Mouse (Mus musculus): ENCODE results near the gene Arhgef26.

Arhgef26 gene

DNA sequence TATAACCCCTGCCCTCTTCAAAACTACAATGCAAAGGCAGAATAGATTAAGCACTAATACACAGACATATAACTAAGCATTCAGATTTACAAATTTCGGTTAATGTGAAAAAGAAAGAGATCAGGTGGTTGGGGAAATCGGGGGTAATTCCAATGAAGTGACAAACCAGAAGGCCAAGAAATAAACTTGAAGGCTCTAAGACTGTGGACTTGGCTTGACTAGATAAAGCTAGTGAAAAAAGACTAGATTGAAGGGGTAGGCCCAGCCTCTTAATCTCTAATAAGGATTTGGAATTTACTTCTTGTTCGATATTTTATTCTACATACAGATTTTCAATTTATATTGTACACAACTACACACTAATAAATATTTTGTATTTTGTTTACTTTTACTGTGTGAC is at the start of gene Arhgef26:
Arhgef26 (plus strand) TSS at position 301 of the 400 bp plus-strand sequence.
- DNase-seq (ENCODE audit: inconsistent age in 2 of 2, low spot score in 1 of 2): no peak

DNA sequence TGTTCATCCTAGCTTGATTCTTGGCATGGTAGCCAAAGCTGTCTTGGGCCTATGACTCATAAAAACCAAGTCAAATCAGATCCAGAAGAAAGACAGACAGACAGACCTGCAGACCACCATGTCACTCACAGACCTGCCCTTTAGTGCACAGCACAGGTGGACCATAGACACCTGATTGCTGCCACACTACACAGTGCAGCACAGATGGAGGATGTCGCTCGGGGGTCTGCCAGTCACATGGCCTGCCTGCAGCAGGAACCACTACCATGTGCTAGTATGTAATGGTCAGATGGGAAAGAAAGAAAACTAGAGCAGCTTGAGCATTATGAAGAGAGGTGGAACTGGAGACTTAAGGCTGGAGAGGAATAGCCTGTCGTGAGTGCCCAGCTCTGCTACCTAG is 27.7 kb upstream of the Arhgef26 start:
- DNase-seq (ENCODE audit: inconsistent age in 2 of 2, low spot score in 1 of 2): no peak

DNA sequence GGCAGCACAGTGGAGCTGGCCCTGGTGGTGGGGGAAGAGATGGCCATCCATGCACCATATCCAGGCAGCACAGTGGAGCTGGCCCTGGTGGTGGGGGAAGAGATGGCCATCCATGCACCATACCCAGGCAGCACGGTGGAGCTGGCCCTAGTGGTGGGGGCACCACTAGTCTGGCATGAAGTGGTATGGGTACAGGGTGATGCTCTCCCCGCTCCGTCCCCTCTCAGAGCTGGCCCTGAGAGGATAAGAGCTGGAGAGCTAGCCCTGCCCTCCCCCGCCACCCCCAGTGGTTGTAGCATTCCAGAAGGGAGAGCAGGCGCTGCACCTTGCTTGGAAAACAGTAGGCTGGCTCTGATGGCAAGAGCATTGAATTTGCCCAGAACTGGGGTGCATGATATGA is 26.9 kb upstream of the Arhgef26 start:
- DNase-seq (ENCODE audit: inconsistent age in 2 of 2, low spot score in 1 of 2): no peak

DNA sequence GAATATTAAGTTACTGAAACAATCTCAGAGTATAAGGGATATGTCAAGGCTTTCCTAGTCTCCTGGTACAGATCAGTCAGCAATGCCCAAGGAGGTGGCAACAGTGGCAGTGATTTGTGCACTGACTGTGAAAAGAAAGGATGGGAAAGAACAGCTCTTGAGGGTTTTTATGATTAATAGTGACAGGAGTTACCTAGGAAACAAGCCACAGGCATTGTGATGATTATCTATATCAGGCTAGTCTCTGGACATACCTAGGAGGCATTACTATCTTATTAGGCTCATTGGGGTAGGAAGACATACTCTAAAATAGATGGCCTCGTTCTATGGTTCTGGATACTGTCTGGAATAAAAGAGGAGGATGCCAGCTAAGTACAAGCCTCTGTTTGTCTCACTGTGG is 13.4 kb upstream of the Arhgef26 start:
- no peak for DNase-seq (ENCODE audit: inconsistent age in 2 of 2, low spot score in 1 of 2)

DNA sequence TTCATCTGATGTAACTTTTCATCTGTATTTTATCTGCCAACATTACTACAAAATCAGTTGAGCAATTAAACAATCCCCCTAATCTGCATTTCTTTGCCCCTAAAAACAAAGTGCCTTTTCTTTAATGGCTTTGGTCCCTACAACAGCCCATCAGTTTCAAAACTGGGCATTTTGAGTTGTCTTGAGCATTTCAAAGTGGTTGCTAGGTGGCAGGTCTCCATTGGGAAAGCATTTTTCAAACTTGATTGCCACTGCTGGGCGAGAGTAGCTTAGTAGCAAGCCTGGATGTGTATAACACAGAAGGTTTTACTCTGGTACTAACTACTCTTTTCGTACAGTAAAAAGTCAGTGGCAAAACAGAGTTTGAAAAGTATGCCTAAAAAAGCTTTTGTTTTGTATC is 10.2 kb upstream of the Arhgef26 start:
- DNase-seq (ENCODE audit: inconsistent age in 2 of 2, low spot score in 1 of 2): no peak

DNA sequence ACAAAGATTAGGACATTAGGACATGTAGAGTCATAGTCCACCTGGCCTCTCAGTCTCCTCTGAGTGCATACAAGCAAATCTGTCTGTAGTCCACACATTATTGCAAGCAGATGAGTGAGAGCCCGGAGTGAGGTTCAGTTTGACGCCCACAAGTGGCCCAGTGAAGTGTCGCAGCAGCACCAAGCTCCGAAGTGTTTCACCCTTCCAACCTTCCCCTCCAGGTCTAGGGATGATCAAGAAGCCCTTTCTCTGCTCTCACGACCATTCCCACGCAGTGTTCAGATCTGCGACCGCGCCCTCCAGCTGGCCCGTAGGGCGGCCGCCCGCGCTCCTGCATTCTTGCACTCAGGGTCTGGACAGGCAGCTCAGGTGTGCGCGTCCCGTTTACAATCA is 313 bp downstream of the Arhgef26 start:
- DNase-seq (ENCODE audit: inconsistent age in 2 of 2, low spot score in 1 of 2): no peak

DNA sequence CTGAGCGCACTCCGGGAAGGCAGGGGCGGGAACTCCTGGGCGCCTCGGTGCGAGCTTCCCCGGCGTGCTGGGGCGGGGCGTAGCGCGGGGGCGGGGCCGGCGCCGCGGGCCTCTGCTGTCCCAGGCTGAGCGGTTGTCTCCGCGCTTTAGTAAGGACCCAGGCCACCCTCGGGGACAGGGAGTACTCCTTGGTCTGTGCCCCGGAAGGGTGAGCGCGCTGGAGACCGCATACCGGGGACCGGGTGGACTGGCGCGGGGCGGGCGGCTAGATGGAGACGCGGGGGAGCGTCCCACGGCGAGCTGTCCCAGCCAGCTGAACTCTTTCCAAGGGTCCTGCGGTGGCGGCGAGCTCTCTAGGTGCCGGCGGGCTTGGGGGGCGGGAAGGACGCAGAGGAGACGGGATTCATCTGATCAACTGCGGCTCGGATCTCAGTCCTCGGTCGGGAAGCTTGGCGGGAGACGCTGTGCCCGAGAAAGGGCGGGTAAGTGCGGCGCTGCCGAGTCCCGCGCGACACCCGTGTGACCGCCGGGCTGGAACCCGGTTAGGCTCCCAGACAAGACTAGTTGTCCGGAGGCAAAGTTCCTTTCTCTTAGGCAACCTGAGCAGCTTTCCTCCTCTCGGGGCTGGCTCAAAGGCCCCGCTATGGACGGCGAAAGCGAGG is 841 bp downstream of the Arhgef26 start:
- peak; percentile 54 to 89 for DNase-seq (ENCODE audit: inconsistent age in 2 of 2, low spot score in 1 of 2)

DNA sequence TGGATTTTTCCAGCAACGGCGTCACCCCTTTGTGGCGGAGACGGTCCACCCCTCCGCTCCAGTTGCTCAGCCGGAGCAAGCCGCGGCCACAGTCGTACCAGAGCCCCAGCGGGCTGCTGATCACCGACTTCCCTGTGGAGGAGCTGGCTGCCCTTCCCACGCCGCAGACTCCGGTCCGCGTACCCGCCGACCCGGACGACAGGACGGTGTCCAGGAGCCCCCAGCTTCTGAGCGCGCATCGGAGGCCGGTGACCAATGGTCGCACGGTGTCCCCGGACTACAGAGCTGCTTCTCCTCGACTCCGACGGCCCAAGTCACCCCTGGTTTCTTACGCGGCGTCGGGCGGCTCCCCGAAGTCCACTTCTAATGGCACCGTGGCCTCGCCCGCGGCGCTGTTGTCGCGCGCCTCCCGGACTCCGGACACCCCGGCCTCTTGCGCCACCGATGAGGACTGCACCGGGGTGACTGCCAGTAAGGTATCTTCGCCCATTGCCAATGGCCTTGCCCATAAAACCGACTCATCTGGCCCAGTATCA is 1.4 kb downstream of the Arhgef26 start:
- peak; percentile 37 to 82 for DNase-seq (ENCODE audit: inconsistent age in 2 of 2, low spot score in 1 of 2)

DNA sequence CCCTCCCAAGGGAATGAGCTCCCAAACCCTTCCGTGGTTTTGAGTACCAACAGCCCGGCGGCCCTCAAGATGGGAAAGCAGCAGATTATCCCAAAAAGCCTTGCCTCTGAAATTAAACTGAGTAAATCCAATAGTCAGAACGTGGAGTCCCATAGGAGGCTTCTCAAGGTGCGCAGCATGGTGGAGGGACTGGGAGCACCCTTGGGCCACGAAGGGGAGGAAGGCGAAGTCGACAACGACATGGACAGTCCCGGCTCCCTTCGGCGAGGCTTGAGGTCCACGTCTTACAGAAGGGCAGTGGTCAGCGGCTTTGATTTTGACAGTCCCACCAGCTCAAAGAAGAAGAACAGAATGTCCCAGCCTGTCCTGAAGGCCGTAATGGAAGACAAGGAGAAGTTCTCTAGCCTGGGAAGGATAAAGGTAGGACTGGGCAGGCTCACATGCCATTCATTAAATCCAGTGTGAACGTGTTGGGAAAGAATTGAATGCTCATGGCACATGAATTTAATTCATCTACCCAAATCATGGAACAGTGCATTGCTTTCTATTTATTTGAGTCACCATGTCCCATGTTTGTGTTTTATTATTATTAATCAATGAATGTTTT is 2.1 kb downstream of the Arhgef26 start:
- no peak for DNase-seq (ENCODE audit: inconsistent age in 2 of 2, low spot score in 1 of 2)

DNA sequence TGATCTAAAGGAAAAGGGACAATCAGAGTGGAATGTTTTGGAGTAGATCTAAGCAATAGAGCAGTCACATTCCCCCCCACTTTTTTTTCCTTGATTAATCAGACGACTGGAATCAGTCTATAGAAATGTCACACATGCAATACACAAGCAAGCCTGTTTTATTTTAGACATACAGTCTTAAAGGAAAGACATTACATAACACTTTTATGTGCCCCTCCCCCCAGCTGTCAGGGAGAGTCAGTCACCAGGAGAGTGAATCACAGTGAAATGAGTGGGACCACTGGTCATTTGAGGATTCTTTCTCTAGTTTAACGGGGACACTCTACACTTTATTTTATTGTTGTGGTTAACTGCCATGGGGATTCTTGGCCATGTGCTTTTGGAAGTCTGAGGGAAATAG is 2.7 kb downstream of the Arhgef26 start:
- DNase-seq (ENCODE audit: inconsistent age in 2 of 2, low spot score in 1 of 2): peak in 1 of 2 experiments; percentile 28

DNA sequence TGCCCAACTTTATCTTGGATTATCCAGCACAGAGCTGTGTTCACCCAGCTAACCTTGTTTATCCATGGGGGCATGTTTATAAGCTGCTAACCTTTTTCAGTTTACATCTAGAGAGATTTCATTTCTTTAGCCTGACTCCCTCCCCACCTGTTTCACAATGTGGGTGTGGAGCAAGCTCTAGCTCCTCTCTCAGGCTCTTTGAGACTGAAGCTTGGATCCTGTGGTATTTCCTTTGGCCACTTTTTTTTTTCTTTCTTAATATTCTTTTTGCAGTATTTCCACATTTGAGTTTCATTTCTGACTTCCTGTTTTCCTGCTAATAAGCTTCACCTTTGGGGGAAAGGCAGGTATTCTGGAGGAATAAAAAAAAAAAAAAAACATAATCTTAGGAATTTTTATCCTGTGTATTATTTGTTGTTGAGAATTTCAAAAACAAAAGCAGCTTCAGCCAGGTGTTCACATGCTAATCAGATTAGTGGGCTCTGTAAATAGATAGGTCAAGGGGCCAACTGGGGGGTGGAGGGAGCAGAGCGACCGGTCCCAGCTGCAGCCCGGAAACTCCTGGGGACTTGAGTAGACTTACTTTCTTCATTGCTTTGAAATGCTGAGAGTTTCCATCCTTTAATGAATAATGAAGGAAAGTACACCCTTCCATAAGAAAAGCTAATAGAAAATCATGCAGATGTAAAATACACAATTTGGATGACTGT is 3.5 kb downstream of the Arhgef26 start:
- DNase-seq (ENCODE audit: inconsistent age in 2 of 2, low spot score in 1 of 2): no peak

DNA sequence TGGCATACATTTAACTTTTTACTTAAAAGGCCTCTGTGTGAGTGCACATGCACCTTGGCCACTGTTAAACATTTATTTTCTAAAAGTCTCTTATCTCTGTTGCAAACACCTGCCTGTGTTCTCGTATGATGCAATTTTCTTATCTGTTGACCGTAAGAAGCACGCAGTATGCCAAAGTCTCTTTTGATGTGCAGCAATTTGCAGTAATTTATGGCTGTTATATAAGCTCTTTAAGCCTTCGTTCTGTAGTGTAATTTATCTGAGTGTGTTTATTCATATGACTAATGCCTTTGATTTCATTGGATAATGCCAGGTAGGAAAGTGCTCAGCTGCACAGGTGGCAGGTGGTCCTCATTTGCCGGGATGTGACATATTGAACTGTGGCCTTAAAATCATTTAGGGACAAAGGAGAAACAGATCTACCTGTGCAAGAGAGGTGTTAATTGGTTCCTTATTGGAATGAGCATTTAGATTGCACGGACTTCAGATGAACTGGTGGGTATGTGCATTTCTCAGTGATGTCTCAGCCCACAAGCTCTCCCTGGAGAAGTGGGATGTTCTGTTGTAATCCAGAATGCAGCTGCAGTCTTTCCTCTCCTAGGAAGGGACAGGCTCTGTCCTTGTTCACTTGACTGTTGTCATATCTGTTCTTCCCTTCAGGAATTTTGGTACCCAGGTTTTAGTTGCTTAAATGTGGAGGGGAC is 10.5 kb downstream of the Arhgef26 start:
- DNase-seq (ENCODE audit: inconsistent age in 2 of 2, low spot score in 1 of 2): no peak

DNA sequence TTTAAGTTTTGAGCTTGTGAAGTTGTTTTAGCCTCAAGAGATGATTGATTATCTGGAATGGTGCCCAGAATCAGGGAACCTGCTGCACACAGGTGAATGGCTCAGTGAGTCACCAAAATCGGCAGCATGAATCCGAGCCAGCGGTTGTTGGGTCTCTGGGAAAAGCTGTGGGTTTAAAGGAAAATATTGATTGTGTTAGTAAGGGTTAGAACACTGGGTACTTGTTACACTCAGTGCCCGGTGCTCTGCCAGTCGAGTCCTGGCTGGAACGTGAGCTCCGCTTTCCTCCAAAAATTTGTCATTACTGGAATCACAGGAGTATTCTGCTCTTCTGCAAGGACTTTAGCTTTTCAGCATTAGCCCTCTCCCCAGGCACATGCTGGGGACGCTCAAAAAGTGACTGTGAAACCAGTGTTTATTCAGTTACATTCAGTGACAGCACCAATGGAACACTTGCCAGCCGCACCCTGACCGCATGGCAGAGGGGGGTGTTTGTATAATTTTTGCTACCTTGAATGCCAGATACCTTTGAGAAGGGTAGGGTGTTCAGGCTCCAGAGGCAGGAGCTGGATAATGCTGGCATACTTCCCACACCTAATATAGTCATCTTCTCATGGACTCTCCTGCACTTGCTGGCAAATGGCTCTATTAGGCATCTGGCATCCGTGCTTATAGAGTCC is 11.2 kb downstream of the Arhgef26 start:
- DNase-seq (ENCODE audit: inconsistent age in 2 of 2, low spot score in 1 of 2): peak in 1 of 2 experiments; percentile 20

DNA sequence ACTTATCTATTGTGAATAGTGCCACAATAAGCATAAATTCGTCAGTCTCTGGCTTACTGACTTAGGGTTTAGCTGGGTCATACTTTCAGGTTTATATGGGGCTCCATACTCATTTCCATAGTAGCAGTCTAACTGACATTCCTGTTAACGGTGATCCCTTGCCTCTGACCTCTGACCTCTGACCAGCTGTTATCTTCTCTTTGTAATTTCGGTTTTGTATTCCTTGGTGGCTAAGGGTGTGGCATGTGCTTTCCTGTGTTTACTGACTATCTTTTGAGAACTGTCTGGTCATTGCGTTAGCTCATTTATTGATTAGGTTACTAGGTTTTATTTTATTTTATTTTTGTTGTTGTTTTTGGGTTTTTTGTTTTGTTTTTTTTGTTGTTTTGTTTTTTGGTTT is 13.9 kb downstream of the Arhgef26 start:
- peak in 1 of 2 experiments; percentile 25 for DNase-seq (ENCODE audit: inconsistent age in 2 of 2, low spot score in 1 of 2)

DNA sequence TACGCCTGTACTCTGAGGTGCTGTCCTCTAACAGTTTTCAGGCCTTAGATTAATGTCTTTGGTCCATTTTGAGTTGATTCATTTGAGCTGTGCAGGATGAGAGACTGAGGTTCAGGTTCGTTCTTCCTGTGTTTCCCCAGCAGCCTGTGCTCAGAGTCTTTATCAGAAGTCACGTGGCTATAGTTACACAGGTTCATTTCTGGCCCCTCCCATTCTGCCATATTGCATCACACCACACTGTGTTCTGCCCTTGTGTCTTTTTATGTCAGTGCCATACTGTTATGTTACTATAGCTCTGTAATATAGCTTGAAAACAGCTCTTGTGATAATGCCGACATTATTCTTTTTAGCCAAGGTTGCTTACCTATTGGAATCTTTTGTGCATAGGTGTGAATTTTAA is 14.7 kb downstream of the Arhgef26 start:
- no peak for DNase-seq (ENCODE audit: inconsistent age in 2 of 2, low spot score in 1 of 2)

DNA sequence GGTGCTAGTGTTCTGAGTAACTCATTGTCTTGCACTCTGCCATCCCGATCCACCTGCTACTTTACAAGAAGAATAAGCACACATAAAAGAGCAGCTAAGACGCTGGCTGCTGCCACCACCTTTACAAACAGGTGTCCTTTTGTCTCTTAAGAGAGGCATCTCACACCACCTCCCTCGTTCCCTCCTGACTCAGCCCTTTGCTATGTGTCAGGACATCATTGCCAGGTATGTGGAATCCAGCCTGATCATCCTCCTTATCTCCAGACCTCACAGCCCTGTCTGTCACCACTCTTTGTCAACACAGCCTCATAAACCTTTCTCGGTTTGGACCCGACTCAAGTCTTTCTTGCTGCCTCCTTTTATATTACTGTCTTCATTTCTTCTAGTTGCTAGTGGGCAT is 29.7 kb downstream of the Arhgef26 start:
- DNase-seq (ENCODE audit: inconsistent age in 2 of 2, low spot score in 1 of 2): no peak

DNA sequence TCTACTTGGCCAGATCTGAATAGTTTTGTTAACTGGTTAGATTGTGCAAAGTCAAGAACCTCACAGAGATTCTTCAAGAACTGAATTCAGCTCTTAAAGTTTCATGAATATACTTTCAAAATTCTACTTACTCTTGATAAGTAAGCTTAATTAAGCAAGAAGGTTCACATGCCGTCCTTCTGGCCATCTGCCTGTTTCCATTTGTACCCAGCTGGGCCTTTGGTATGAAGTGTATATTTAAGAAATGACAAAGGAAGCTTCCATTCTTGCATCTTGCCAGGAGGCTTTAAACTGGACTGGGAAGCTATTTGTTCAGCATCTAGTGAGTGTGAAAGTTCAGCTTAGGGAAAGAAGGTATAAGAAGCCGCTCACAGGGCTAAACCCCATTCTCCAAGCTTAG is 34.7 kb downstream of the Arhgef26 start:
- no peak for DNase-seq (ENCODE audit: inconsistent age in 2 of 2, low spot score in 1 of 2)

DNA sequence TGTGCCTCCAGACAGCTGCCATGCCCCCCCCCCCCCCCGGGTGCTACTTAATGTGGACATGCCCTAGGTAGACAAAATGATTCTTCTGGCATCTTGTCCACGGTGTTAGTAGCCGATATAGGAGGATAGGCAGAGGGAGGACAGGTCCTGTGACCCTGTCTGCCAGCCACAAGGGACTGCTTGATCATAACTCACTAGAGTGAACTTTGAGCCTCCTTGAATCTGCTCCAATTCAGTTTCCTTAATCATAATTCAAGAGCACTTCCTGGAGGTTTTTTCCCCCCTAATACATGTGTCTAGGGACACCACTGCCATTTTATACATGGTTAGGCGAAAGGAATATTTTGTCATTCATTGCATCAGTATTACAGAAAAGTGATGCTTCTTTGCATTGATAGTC is 36.2 kb downstream of the Arhgef26 start:
- peak; percentile 7 to 59 for DNase-seq (ENCODE audit: inconsistent age in 2 of 2, low spot score in 1 of 2)

DNA sequence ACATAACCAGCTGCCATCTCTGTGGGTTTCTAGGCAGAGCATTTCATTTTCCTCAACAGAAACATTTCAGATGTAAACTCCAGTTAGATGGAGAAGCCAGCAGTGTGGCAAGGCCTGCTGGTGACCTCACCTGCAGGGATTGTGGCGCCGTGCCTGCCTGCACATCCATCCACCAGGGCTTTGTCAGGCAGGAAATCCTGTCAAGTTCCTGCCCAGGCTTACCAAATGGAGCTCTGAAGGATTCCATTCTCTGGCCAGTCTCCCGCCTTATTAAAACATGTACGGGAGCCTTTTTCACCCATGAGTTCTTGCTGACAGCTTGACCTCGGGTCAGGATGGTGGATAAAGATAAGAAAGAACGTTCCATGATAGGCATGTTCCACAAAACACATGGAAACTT is 36.7 kb downstream of the Arhgef26 start:
- peak; percentile 53 to 70 for DNase-seq (ENCODE audit: inconsistent age in 2 of 2, low spot score in 1 of 2)

DNA sequence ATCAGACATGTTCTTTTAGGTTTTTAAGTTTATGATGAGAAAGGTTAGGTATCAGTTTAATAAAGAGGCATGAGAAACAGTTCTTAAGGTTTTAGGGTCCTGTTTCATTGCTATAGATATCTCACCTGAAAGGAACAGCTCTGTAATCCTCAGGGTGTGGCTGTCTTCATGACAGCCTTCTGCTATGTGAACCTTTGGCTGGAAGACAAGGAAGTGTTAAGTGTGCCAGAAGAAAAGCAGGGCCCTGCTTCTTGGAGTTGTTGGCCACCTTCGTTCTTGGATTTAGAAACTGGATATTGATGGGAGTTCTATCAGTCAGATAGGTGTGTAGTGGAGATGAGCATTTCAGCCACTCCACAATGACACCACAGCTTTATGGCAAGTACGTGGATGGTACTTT is 38.6 kb downstream of the Arhgef26 start:
- no peak for DNase-seq (ENCODE audit: inconsistent age in 2 of 2, low spot score in 1 of 2)

DNA sequence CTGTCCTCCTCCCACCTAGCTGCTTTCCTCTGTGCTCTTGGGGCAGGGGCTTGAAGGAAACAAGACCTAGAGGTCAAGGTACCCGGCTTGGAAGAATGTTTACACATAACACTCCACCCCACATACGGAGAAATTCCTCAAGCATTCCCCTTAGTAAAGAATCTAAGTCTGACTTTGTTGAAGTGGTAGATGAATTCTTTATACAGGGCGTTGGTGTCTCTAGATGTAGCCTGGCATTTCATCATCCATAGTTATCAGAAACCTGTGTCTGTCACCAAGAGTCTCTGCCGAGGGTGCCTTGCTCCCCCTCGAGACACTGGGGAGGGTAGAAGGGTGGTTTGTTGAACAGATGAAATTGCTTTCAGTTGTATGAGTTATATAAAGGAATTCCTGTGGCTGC is 41.8 kb downstream of the Arhgef26 start:
- DNase-seq (ENCODE audit: inconsistent age in 2 of 2, low spot score in 1 of 2): no peak
